Mouse (Mus musculus) thymus, postnatal 0 days (tissue): Measurements from ENCODE around the gene Rnf8. TPM values are rescaled to one million over a fixed set of nuclear protein-coding genes. Genes with fewer than 3 reads are reported as not detected.

ENCODE experiments used
- DNase-seq: peaks from one replicate; pipeline ENCODE4 v3.0.0-alpha.2; 2015; ENCODE audit warnings: low spot score
- polyA plus RNA-seq: library from polyadenylated mRNA; unstranded; fragments of >200 nt; fragmentation: Nextera tagmentation; extraction: Ambion mirVana; gene quantifications from 2 replicates; pipeline ENCODE4 v1.2.1, GENCODE M21; 2015

Gene Rnf8
- polyA plus RNA-seq, 1 experiment from 2014 or later: 61.8 TPM

- no peak for DNase-seq
Observed at GRCm38 (mm10) chr17:29623488-29623887, 8.9 kb downstream of the Rnf8 start.

GRCm38 (mm10) chr17:29627285-29627684 is 12.7 kb downstream of the Rnf8 start:
- no peak for DNase-seq

GRCm38 (mm10) chr17:29628946-29629345 is 14.4 kb downstream of the Rnf8 start:
- DNase-seq: no peak

GRCm38 (mm10) chr17:29629620-29630019 is 15.0 kb downstream of the Rnf8 start:
- DNase-seq: no peak

- no peak for DNase-seq
Observed at GRCm38 (mm10) chr17:29632312-29632711, 17.7 kb downstream of the Rnf8 start.

- no peak for DNase-seq
Observed at GRCm38 (mm10) chr17:29635492-29635891, 20.9 kb downstream of the Rnf8 start.

GRCm38 (mm10) chr17:29636118-29636517 is 21.5 kb downstream of the Rnf8 start:
- peak; percentile 29 for DNase-seq

GRCm38 (mm10) chr17:29637377-29637776 is 22.8 kb downstream of the Rnf8 start:
- DNase-seq: no peak

- no peak for DNase-seq
Observed at GRCm38 (mm10) chr17:29637895-29638294, 23.3 kb downstream of the Rnf8 start.

- no peak for DNase-seq
Observed at GRCm38 (mm10) chr17:29640971-29641370, 26.4 kb downstream of the Rnf8 start.

- no peak for DNase-seq
Observed at GRCm38 (mm10) chr17:29642219-29642618, 27.6 kb downstream of the Rnf8 start.

GRCm38 (mm10) chr17:29658249-29658648 is 43.7 kb downstream of the Rnf8 start:
- DNase-seq: no peak

GRCm38 (mm10) chr17:29660076-29660761 is 45.6 kb downstream of the Rnf8 start, which contains the start of gene Cmtr1:
TSS of gene Cmtr1 (plus strand) at chr17:29660595.
- peak; percentile 91 for DNase-seq

- peak; percentile 44 for DNase-seq
Observed at GRCm38 (mm10) chr17:29660762-29661391, 46.3 kb downstream of the Rnf8 start.

- no peak for DNase-seq
Observed at GRCm38 (mm10) chr17:29662145-29662544, 47.6 kb downstream of the Rnf8 start.

GRCm38 (mm10) chr17:29668051-29668986 is 53.7 kb downstream of the Rnf8 start:
- DNase-seq: no peak

- DNase-seq: no peak
Observed at GRCm38 (mm10) chr17:29669030-29669429, 54.4 kb downstream of the Rnf8 start.

- DNase-seq: no peak
Observed at GRCm38 (mm10) chr17:29669936-29670335, 55.3 kb downstream of the Rnf8 start.

GRCm38 (mm10) chr17:29671021-29671420 is 56.4 kb downstream of the Rnf8 start:
- DNase-seq: no peak

GRCm38 (mm10) chr17:29673325-29673724 is 58.7 kb downstream of the Rnf8 start:
- no peak for DNase-seq

- DNase-seq: no peak
Observed at GRCm38 (mm10) chr17:29678526-29678925, 63.9 kb downstream of the Rnf8 start.
